Mouse (Mus musculus) neural tube, embryonic 14.5 days (tissue): ENCODE results near the gene Hspa8. TPM values are rescaled to one million over a fixed set of nuclear protein-coding genes. Genes with fewer than 3 reads are reported as not detected.
"Not testable (repeated sequence)": the region's sequence is repeated elsewhere in the genome, so short reads cannot be mapped to it uniquely, and the experiment has no call there.

Experiments used
- ATAC-seq: fragments of 200-750 bp; cut with Nextera tagmentation; 2 replicates; pipeline ENCODE4 v1.8.0; 2017; ENCODE audit warnings: low read depth, mild to moderate bottlenecking, moderate TSS enrichment, moderate library complexity
- H3K27ac ChIP-seq: fragments of 300-500 bp; sonication (generic); 2 replicates; pipeline ENCODE4 v1.5.1; 2014; ENCODE audit warnings: low read depth, mild to moderate bottlenecking, control low read depth, low read length, moderate library complexity, mixed read lengths
- H3K27me3 ChIP-seq: fragments of 300-500 bp; sonication (generic); 2 replicates; pipeline ENCODE4 v1.6.1; 2014; ENCODE audit warnings: low read length; ENCODE audit not compliant: control insufficient read depth, insufficient read depth
- H3K36me3 ChIP-seq: fragments of 300-500 bp; sonication (generic); 2 replicates; pipeline ENCODE4 v1.6.1; 2014; ENCODE audit warnings: low read length, mixed read lengths; ENCODE audit not compliant: control insufficient read depth, insufficient read depth
- H3K4me1 ChIP-seq: fragments of 300-500 bp; sonication (generic); 2 replicates; pipeline ENCODE4 v1.6.1; 2014; ENCODE audit warnings: low read length; ENCODE audit not compliant: control insufficient read depth, insufficient read depth
- H3K4me2 ChIP-seq: fragments of 300-500 bp; sonication (generic); 2 replicates; pipeline ENCODE4 v1.6.1; 2014; ENCODE audit warnings: mild to moderate bottlenecking, low read depth, low read length, control low read depth
- H3K4me3 ChIP-seq: fragments of 300-500 bp; sonication (generic); 2 replicates; pipeline ENCODE4 v1.5.1; 2014; ENCODE audit warnings: low read depth, low read length, control low read depth, mixed read lengths
- H3K9ac ChIP-seq: fragments of 300-500 bp; sonication (generic); replicated peaks from 2 replicates; pipeline ENCODE4 v1.6.1; 2014; ENCODE audit warnings: low read depth, mild to moderate bottlenecking, control low read depth, low read length, mixed read lengths
- H3K9me3 ChIP-seq: fragments of 300-500 bp; sonication (generic); 2 replicates; pipeline ENCODE4 v1.6.1; 2016; ENCODE audit warnings: low read length; ENCODE audit not compliant: control insufficient read depth
- WGBS: fragments of 180-500 bp; shearing (Covaris S2); extraction: QIAGEN DNeasy Blood & Tissue Kit; methylation state at CpG from one replicate; pipeline ENCODE4 v1.1.7; 2014; 5-methylcytosine and 5-hydroxymethylcytosine counted together
- polyA plus RNA-seq: library from polyadenylated mRNA; unstranded; fragments of >200 nt; fragmentation: Nextera tagmentation; extraction: Ambion mirVana; gene quantifications from 2 replicates; pipeline ENCODE4 v1.2.1, GENCODE M21; 2014

The Hspa8 gene
- polyA plus RNA-seq, 1 experiment from 2014 or later: 2,884 TPM

GRCm38 (mm10) chr9:40780892-40781725 is 19.7 kb upstream of the Hspa8 start:
- Histone ChIP-seq H3K9ac (no peak overlapping the region), H3K4me2 (no peak overlapping the region), H3K36me3 (peaks cover 7% of the 10 kb centered on the region), H3K27ac (no peak overlapping the region), H3K4me3 (no peak overlapping the region), H3K27me3 (no peaks in the 10 kb centered on the region), H3K9me3 (no peaks in the 10 kb centered on the region), H3K4me1 (peaks cover 11% of the 10 kb centered on the region; the same call in 1 of the 2 replicates)
- WGBS: 71% methylated on average over 11 of the region's 11 CpGs
- ATAC-seq: no peak

GRCm38 (mm10) chr9:40781726-40782581 is 18.8 kb upstream of the Hspa8 start:
- Histone ChIP-seq H3K9ac (no peak overlapping the region), H3K27me3 (no peaks in the 10 kb centered on the region), H3K4me2 (no peak overlapping the region), H3K9me3 (no peaks in the 10 kb centered on the region), H3K36me3 (peaks cover 5% of the 10 kb centered on the region), H3K4me3 (no peak overlapping the region), H3K27ac (no peak overlapping the region; the same call in 1 of the 2 replicates), H3K4me1 (peaks cover 11% of the 10 kb centered on the region; the same call in 1 of the 2 replicates)
- ATAC-seq: no peak
- WGBS: 31% methylated on average over 26 of the region's 26 CpGs

GRCm38 (mm10) chr9:40783641-40784373 is 17.0 kb upstream of the Hspa8 start:
- Histone ChIP-seq H3K36me3 (peaks cover 5% of the 10 kb centered on the region), H3K9me3 (no peaks in the 10 kb centered on the region), H3K4me1 (peaks cover 11% of the 10 kb centered on the region; the same call in 1 of the 2 replicates), H3K4me2 (peak overlapping the region; percentile 0; the same call in 1 of the 2 replicates), H3K27ac (peak overlapping the region; percentile 13), H3K9ac (no peak overlapping the region), H3K27me3 (no peaks in the 10 kb centered on the region), H3K4me3 (no peak overlapping the region)
- 5% methylated on average over 13 of the region's 13 CpGs for WGBS
- ATAC-seq: peak; percentile 50; the same call in 1 of the 2 replicates

- H3K4me1 ChIP-seq: peaks cover 11% of the 10 kb centered on the region; the same call in 1 of the 2 replicates
- H3K36me3 ChIP-seq: peaks cover 5% of the 10 kb centered on the region
- H3K27ac ChIP-seq: peak overlapping the region; percentile 13
- H3K27me3 ChIP-seq: no peaks in the 10 kb centered on the region
- 7% methylated on average over 9 of the region's 9 CpGs for WGBS
- H3K9ac ChIP-seq: no peak overlapping the region
- H3K4me2 ChIP-seq: peak overlapping the region; percentile 0; the same call in 1 of the 2 replicates
- H3K9me3 ChIP-seq: no peaks in the 10 kb centered on the region
- no peak overlapping the region for H3K4me3 ChIP-seq
- ATAC-seq: 0 out of 2 replicates have a peak, but pooled peaks have one; percentile 50
Measured at GRCm38 (mm10) chr9:40784374-40784967, 16.3 kb upstream of the Hspa8 start.

- H3K4me1 ChIP-seq: peaks cover 11% of the 10 kb centered on the region; the same call in 1 of the 2 replicates
- H3K9me3 ChIP-seq: no peaks in the 10 kb centered on the region
- no peak overlapping the region for H3K4me3 ChIP-seq
- ATAC-seq: no peak
- H3K9ac ChIP-seq: no peak overlapping the region
- no peak overlapping the region for H3K27ac ChIP-seq
- H3K36me3 ChIP-seq: peaks cover 5% of the 10 kb centered on the region
- H3K27me3 ChIP-seq: no peaks in the 10 kb centered on the region
- no peak overlapping the region for H3K4me2 ChIP-seq
- WGBS: 44% methylated on average over 6 of the region's 6 CpGs
Measured at GRCm38 (mm10) chr9:40785452-40785851, 15.3 kb upstream of the Hspa8 start.

GRCm38 (mm10) chr9:40786820-40787219 is 14.0 kb upstream of the Hspa8 start:
- H3K4me3 ChIP-seq, H3K9ac ChIP-seq, H3K36me3 ChIP-seq, H3K9me3 ChIP-seq, H3K27ac ChIP-seq, ATAC-seq, H3K4me2 ChIP-seq, H3K27me3 ChIP-seq: not testable (repeated sequence)
- H3K4me1 ChIP-seq: peaks cover 11% of the 10 kb centered on the region; the same call in 1 of the 2 replicates
- 97% methylated on average over 6 of the region's 6 CpGs for WGBS

GRCm38 (mm10) chr9:40791864-40792633 is 8.7 kb upstream of the Hspa8 start:
- Histone ChIP-seq H3K4me1 (no peaks in the 10 kb centered on the region), H3K27ac (no peak overlapping the region), H3K9ac (no peak overlapping the region), H3K9me3 (no peaks in the 10 kb centered on the region), H3K4me3 (no peak overlapping the region), H3K27me3 (no peaks in the 10 kb centered on the region), H3K36me3 (no peaks in the 10 kb centered on the region), H3K4me2 (no peak overlapping the region)
- WGBS: 65% methylated on average over 6 of the region's 6 CpGs
- ATAC-seq: no peak

GRCm38 (mm10) chr9:40793581-40793980 is 7.2 kb upstream of the Hspa8 start:
- Histone ChIP-seq H3K4me3 (no peak overlapping the region), H3K27me3 (no peaks in the 10 kb centered on the region), H3K9ac (no peak overlapping the region), H3K27ac (no peak overlapping the region), H3K36me3 (no peaks in the 10 kb centered on the region), H3K4me2 (no peak overlapping the region), H3K4me1 (no peaks in the 10 kb centered on the region), H3K9me3 (no peaks in the 10 kb centered on the region)
- 95% methylated on average over 5 of the region's 5 CpGs for WGBS
- ATAC-seq: no peak
